In genomic region chr11:17000353-17001334, GRCm38 (mm10) we compare ENCODE assay signal across 1 mouse cellular context.
TF ChIP-seq lines count a peak whose summit lies in the region.

No protein-coding gene starts in this region.

TF ChIP-seq in CH12.LX, 34 proteins besides CTCF, POLR2A, EP300 and RAD21 (continued from another document):
- TF ChIP-seq NRF1 (IDR thresholded peaks at IDR 0.05; ENCODE audit: low read depth, low read length): no peak
- 0 out of 2 replicates have a peak, but pooled peaks have one; percentile 22 for TF ChIP-seq CHD2 (IDR thresholded peaks at IDR 0.05; ENCODE audit: low read length)
- peak; percentile 94 for TF ChIP-seq CHD1 (IDR thresholded peaks at IDR 0.05; ENCODE audit: low read depth, low read length)
- TF ChIP-seq IRF4 (IDR thresholded peaks at IDR 0.05; ENCODE audit: low read depth, low read length): peak; percentile 87
- no peak for TF ChIP-seq ZMIZ1 (IDR thresholded peaks at IDR 0.05; ENCODE audit: low read depth, low read length)
- TF ChIP-seq SIN3A (IDR thresholded peaks at IDR 0.05; ENCODE audit: low read length): peak; percentile 64
- 0 out of 2 replicates have a peak, but pooled peaks have one; percentile 17 for TF ChIP-seq HCFC1 (IDR thresholded peaks at IDR 0.05; ENCODE audit: low read depth, low read length)
- peak; percentile 95 for TF ChIP-seq MEF2A (IDR thresholded peaks at IDR 0.05; ENCODE audit: borderline replicate concordance, low read depth, low read length)
- TF ChIP-seq GABPA (IDR thresholded peaks at IDR 0.05; ENCODE audit: insufficient replicate concordance, low read depth, low read length): no peak
- TF ChIP-seq MXI1 (IDR thresholded peaks at IDR 0.05; ENCODE audit: low read depth, low read length): peak; percentile 9; the same call in 1 of the 2 replicates
- TF ChIP-seq NELFE (IDR thresholded peaks at IDR 0.05; ENCODE audit: low read depth, low read length): no peak
- TF ChIP-seq TBP (conservative IDR thresholded peaks at IDR 0.05; ENCODE audit: low read depth, low read length): peak; percentile 69; the same call in 1 of the 2 replicates
- TF ChIP-seq ZKSCAN1 (IDR thresholded peaks at IDR 0.05; ENCODE audit: borderline replicate concordance, low read depth, low read length): no peak
